Mouse (Mus musculus) gastrocnemius, adult 8-10 months (tissue): Measurements from ENCODE around the gene Aar2. TPM values are rescaled to one million over a fixed set of nuclear protein-coding genes. Genes with fewer than 3 reads are reported as not detected.

Experiments used
- DNase-seq, 2 experiments: peaks; one replicate each; pipeline ENCODE4 v3.0.0; 2022; ENCODE audit warnings: low spot score in 2 of 2
- total RNA-seq, 4 experiments: library from RNA; stranded (reverse); gene quantifications; 2 replicates each; pipeline ENCODE4 v1.2.4; 2022

Aar2 gene
- total RNA-seq, 4 experiments from 2014 or later: 19.6 to 25.5 (median 22.0) TPM

GRCm38 (mm10) chr2:156616513-156616912 lies 69.1 kb downstream of the Aar2 start:
- no peak for DNase-seq

DNA sequence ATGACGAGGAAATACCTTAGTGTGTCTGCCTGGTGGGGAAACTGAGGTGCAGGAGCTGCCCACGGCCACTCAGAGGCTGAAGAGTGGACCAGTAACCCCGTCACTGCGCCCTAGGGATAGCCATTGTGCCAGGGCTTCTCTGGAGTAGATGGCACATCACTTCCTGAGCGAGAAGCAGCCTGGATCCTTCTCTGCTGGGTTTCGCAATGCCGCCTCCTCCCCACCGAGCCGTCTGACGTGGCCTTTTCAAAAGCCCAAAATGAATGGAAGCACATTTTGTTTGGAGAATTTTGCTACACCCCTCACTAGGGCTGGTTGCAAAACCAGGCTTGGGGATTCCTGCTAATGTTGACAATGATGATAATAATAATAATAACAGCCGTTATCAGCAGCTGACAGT lies 70.2 kb downstream of the Aar2 start:
- no peak for DNase-seq

Other genes with a start within 250 kb of the Aar2 start
- 1 to 10 TPM in 1 of 4 experiments, under 1 TPM in 3; 0.74 to 1.0 (median 0.85) TPM for gene Cnbd2, start 235.3 kb upstream of the Aar2 start, total RNA-seq
- gene Scand1, start 234.9 kb upstream of the Aar2 start, total RNA-seq: 10 to 100 TPM; 50.0 to 68.3 (median 62.9) TPM
- 1 to 10 TPM; 3.0 to 6.0 (median 3.5) TPM for gene Epb41l1, start 126.7 kb upstream of the Aar2 start, total RNA-seq
- 10 to 100 TPM; 39.2 to 51.0 (median 49.6) TPM for gene Dlgap4, start 66.1 kb downstream of the Aar2 start, total RNA-seq
- 10 to 100 TPM; 28.1 to 44.3 (median 31.9) TPM for gene Myl9, start 227.8 kb downstream of the Aar2 start, total RNA-seq